Mouse (Mus musculus): ENCODE measurements around the gene Alyref. TPM values are rescaled to one million over a fixed set of nuclear protein-coding genes. Genes with fewer than 3 reads are reported as not detected.
"Not testable (repeated sequence)": the region's sequence is repeated elsewhere in the genome, so short reads cannot be mapped to it uniquely, and the experiment has no call there.

Gene Alyref
- total RNA-seq, 2 experiments from 2014 or later = 65.4 to 72.9 TPM

DNA sequence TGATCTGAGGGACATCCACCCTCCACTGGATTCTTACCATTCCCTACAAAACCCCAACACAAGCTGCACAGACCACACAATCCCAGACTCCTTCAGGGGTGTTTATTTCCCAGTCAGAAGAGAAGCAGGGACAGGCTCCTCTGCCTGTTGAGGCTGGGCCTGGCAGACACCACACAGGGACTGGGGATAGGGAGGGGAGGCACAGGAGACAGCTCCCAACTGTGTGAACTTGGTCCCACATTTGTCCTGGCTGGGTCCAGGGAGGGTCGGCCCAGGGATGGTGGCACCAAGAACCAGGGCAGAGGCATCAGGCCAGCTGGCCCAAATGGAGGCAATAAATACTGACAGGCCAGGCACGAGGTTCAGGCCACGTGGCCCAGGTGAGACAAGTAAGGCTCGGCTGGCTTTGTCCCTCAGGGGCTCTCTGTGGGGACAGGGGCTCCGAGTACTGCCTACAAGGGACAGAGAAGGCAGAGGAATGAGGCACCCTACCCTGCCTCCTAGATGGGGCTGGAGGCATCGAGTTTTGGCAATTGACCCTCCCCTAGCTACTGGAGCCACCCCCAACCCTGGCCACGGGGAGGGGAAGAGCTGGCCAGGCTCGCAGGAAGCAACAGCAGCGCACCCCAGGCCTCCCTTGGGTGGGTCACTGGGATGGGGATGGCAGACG lies 20.0 kb downstream of the Alyref start:
- no peak for DNase-seq (ENCODE audit: low spot score in 2 of 2)
- intact Hi-C loops (cut with DNase I) = no loop called here

DNA sequence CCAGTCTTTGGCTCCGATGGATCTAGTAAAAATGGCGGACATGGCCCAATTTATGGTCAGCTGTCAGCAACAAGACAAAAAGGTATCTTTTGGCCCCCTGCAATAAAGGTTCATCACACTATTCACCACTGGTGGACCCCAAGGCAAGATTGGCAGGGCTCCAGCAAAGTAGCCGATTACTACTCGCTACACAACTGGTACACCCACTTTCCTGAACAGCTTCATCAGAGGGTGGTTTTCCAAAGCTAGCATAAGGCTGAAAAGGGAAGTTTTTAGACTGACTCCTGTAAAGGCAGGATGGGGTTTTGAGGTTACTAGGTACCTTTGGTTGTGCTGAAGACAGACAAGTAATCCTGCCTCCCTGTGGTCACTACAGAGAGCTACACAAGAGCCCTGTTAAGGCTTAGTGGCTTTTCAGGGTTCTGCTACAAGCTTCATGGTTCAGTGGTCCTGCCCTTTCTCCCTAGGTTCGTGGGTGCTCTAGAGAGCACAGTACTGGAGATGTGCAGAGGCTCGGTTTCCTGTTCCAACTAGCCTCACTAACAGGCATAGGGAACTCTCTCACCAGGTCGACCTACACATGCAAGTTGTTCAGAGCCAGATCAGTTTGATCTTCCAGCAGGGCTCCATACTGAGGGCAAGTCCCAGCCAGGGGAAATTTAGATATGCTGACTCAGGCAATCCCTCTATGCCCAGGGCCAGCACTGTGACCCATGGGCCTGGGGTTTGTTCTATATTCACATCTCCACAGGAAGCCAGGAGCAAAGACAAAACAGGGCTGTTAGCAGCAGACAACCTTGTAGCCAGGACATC lies 20.7 kb downstream of the Alyref start:
- no peak for DNase-seq (ENCODE audit: low spot score in 2 of 2)
- intact Hi-C loops (cut with DNase I) = no loop called here

DNA sequence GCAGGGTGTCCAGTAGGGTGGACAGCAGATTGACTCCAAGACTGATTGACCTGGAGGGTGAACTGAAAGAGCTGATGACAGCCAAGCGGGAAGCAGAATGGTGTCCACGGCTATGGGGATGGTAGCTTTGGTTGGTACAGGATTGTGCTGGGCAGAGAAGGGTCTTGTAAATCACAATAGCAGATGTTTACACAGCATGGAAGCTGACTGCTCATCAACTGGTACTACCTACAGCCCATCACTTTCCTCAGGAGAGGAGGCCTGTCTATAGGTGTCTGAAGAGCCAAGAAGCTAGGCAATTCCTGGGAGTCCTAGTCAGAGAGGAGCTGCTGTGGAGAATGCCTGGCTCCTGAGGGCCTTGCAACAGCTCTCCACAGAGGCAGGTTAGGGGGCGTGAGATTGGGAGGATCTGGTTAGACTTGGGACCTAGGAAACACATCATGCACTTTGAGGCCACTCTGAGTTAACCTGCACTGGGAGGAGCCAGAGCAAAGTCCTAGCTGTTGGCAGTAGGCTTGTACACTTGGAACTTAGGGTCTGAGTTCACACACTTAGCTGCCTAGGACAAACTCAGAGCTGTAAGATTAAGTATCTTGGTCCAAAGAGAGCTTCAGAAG lies 21.7 kb downstream of the Alyref start:
- intact Hi-C loops (cut with DNase I) = no loop called here
- no peak for DNase-seq (ENCODE audit: low spot score in 2 of 2)

DNA sequence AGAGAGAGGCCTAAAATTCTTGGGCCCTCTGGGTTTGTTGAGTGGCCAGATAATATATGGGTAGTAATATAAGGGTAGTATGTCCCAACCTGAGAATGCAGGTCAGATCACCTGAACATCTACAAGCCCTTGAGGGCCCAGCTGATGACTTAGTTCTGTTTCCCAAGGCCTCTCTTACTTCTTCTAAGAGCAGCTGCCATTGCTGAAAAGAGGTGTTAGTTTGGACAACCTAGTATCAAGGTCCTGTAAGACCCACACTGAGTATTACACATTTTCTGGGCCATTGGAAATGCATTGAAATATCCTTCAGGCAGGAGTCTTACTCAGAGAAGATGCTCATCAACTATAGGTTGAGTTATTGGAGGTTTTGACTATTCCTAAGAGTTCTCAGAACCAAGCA lies 22.2 kb downstream of the Alyref start:
- no peak for DNase-seq (ENCODE audit: low spot score in 2 of 2)
- intact Hi-C loops (cut with DNase I) = no loop called here

DNA sequence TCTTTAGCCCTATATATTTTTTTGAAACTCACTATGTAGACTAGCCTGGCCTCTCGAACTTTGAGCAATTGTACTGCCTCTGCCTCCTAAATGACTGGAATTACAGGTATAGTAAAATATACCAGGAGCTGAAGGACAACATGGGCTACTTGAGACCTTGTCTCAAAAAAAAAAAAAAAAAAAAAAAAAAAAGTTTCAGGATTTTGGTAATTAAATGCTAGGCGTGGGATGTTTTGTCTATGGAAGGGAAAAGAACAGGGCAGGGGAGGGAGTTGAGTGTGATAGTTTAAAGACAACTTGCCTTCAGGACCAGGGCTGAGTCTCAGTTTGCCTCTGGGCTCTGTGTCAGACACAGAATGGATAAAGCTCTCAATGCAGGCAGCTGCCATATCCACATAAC lies 23.1 kb downstream of the Alyref start:
- intact Hi-C loops (cut with DNase I) = no loop called here
- no peak for DNase-seq (ENCODE audit: low spot score in 2 of 2)

DNA sequence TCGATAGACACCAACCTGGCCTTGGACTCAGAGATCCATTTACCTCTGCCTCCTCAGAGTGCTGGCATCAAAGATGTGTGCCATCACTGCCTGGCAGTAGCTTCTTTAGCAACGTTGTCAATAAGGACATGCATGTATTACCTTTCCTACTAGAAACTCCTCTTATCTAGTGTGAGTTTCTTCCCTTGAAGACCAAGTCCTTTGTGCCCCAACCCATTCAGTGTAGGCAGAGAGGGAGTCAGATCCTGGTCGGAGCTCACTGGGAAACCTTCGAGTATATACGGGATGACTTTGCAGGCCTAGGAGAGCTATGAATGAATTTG lies 23.9 kb downstream of the Alyref start:
- intact Hi-C loops (cut with DNase I) = loop anchor here (5.0 kb wide), 1 partner anchor 57 kb away; no protein-coding TSS in a partner anchor
- no peak for DNase-seq (ENCODE audit: low spot score in 2 of 2)

DNA sequence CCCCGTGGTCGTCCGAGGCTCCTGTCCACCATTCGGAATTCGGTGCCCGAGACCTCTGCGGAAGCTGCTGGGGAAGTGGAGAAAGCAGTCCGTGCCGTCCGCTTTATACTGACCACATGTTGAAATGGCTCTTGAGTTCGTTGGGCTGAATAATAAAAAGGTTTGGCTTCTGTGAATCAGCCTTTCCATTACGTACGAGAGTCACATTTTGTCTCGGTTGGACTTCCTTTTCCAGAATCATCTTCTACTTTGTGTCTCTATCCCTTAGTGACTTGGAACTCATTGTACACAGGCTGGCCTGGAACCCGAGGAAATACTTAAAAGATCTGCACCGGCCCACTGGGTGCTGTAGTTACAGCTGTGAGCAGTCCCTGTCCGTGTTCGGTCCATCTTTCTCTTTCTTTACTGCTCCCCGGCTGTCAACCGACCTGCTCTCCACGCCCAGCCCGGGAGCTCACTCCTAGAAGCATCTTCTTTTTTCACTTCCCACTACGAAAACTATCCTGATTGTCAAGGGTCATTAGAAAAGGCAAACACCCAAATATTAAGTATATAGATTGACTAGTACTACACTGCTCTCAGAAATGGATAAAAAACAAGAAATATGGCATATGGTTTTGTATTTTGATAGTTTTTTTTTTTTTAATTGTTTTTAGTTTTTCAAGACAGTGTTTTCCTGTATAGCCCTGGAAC lies 24.4 kb downstream of the Alyref start:
- intact Hi-C loops (cut with DNase I) = loop anchor here (5.0 kb wide), 1 partner anchor 56 kb away; no protein-coding TSS in a partner anchor
- no peak for DNase-seq (ENCODE audit: low spot score in 2 of 2)

DNA sequence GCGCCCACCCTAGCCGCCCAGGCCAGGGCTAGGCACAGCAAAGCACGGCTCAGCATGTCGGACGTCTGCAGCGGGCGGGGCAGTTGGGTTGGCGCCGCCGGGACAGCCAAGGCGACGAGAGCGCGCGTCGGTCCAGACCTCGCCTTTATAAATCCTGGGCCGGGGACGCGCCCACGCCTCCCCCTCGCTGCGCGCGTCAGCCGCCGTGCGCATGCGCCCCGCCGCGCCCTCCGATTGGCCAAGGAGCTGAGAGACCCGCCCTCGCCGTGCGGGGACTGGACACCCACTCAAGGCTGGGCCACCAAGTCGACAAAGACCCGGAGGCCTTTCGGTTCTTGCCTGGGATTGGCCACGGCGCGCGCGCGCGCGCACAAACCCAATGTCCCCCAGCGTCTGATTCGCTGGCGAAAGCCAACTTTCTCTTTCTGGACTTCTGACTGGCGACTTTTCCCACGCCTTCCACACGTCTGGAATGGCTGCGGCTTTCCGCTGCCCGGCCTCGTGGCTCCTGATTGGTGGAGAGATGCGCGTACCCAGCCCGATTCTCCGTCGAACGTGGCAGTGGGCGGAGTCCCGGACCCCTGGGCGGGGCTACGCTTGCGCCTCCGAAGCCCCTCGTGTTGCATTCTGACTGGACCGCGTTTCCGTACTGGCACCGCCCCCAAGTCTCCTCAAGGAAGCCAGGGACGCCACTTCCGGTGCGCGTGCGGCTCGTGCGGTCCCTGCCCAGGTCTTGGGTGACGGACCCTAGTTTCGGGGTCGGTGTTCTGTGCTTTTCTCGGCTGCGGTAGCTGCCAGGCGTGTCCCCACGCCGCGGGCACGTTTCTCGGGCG lies 25.2 kb downstream of the Alyref start, which contains the start of gene P4hb:
Gene P4hb (minus strand): TSS at position 502 of the 833 bp plus-strand sequence.
- intact Hi-C loops (cut with DNase I) = loop anchor here (5.0 kb wide), 1 partner anchor 56 kb away; no protein-coding TSS in a partner anchor
- DNase-seq (ENCODE audit: low spot score in 2 of 2) = peak; percentile 100

DNA sequence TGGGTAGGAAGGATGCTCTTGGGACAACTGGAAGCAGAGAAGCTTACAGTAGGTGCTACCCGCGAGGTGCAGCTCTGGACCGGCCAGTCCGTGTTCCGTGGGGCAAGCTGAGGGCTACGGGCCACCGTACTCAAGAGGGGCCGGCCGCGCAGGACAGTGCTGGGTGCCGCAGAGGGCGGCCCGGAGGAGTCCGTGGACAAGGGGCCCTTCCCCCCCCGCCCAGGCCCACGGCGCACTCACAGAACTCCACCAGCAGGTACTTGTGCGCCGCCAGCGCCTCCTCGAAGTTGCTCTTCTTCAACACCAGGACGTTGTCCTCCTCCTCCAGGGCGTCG lies 25.8 kb downstream of the Alyref start:
- DNase-seq (ENCODE audit: low spot score in 2 of 2) = no peak
- intact Hi-C loops (cut with DNase I) = loop anchor here (5.0 kb wide), 1 partner anchor 55 kb away; no protein-coding TSS in a partner anchor

DNA sequence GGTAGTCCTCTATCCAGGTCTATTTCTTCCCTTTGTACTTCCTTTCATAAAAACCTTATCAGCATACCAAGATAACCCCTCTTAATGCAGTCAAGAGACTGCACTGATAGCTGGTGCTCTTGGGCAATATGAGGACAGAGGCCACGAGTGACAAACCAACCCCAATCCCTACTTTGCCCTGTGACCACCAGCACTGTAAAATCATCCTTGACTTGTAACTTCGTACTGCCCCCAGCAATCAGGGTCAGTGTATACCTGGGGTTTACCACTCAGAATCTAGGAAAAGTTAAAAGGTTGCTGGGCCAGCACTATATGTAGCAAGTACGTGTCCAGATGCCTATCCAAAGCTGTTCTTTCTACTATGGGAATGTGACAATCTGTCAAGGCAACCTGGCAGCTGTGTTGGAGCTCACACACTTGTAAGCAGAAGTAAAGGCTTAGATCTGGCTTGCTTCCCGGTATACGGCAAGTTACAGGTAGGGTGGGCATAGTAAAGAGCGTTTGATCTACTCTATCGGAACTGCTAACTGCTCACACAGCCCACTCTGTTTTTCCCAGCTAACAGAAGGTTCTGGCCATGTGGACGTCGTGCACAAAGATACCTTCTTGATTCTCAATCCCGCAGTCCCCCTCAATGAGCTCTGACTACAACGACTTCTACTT lies 26.3 kb downstream of the Alyref start:
- intact Hi-C loops (cut with DNase I) = loop anchor here (5.0 kb wide), 1 partner anchor 55 kb away; no protein-coding TSS in a partner anchor
- DNase-seq (ENCODE audit: low spot score in 2 of 2) = no peak

DNA sequence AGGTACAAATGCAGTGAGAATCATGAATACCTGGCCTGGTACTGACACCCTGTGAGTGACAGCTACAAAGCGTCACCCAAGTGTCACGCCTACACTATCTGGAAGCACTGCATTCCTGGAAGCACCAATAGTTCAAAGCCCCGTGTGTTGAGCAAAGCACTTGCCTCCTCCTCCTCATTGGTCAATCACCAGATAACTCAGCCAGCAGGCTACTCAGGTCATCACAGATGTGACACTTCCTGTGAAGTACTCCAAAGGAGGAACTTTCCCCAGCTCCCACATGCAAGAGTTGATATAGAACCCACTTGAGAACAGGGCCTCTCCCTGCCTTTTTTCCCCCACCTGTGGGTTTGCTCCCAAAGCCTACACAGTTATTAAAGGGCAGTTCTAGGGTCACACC lies 27.0 kb downstream of the Alyref start:
- DNase-seq (ENCODE audit: low spot score in 2 of 2) = no peak
- intact Hi-C loops (cut with DNase I) = loop anchor here (5.0 kb wide), 1 partner anchor 54 kb away; no protein-coding TSS in a partner anchor

DNA sequence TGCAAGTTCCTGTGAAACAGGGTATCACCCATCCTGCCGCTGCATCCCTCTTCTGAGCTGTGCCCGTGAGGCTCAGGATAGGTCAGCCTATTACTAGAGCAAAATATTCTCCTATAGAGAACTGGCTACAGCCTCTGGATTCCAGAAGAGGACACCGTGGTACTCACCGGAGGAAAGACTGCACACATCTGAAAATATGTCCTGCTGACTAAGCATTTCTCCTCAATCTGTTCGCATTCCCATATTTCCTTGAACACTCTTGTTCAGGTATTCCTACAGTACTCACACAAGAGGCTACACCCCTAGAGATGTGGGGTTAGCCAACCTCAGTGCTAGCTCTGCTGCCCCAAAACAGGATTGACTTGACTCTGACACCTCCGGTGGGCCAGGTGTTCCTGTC lies 29.8 kb downstream of the Alyref start:
- DNase-seq (ENCODE audit: low spot score in 2 of 2) = no peak
- intact Hi-C loops (cut with DNase I) = no loop called here

DNA sequence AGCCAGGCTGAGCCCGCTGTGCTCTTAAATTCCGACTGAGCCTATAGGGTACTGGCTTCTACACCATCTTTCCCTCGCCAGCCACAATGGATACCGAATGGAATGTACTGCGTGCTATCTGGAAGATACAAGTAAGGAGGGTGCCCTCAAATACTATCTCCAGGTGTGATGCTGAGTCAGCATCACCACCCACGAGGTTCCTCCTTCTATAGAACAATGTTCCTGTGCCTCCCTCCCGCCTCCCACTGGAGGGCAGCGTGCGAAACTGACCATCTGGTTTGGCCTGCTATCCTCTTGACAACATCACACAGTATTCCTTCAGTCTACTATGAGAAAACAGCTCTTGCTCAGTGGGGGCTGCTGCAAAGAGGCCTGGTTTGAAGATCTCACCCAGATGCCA lies 33.1 kb downstream of the Alyref start:
- intact Hi-C loops (cut with DNase I) = no loop called here
- DNase-seq (ENCODE audit: low spot score in 2 of 2) = no peak

DNA sequence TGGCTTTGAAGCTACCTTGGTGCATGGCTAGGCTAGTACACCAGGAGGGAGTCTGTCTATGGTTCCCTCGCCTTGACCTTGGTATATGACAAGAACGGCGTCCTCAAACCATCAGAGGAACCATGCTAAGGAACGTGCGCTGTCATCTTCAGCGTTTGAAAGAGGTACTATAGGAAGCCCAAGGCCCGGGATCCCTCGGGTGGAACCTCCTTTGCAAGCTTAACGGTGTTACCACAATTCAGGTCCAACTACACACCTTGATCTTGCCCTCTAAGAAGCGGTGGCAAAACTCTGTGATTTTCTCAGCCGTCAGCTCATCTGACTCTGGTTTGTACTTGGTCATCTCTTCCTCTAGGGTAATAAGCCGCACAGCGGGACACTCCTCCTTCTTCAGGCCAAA lies 35.2 kb downstream of the Alyref start:
- intact Hi-C loops (cut with DNase I) = no loop called here
- no peak for DNase-seq (ENCODE audit: low spot score in 2 of 2)

DNA sequence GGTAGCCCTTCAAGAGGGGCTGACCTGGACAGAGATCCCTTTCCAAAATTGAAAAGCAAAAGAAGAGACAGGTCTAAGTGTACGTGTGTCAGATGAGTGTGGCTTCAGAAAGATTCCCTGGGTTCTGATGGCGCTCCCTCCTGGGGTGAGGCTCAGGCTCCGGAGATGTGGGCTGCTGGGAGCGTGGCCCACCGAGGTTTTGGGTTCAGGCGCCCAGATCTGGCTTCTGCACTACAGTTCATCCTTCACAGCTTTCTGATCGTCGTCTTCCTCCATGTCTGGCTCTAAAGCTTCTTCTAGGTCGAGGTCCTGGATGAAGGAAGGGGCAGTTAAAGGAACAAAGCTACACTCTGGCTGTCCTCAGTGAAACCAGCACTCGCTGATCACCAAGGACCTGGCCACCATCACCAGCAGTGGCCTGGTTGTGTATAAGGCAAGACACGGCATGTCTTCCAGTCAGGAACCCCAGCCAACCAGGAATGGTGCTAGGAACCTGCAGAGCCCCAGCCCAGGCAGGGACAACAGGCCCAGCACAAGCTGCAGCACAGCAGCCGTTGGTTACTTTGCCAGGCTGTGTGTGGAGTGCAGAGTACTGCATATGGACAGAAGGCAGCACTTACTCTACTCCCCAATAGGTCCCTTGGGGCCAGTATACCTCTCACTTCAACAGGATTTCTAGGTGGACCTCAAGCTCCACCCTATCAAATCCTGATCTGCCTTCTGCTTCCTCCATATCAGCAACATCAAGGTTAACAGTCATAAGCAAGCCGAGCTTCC lies 37.0 kb downstream of the Alyref start:
- no peak for DNase-seq (ENCODE audit: low spot score in 2 of 2)
- intact Hi-C loops (cut with DNase I) = no loop called here

DNA sequence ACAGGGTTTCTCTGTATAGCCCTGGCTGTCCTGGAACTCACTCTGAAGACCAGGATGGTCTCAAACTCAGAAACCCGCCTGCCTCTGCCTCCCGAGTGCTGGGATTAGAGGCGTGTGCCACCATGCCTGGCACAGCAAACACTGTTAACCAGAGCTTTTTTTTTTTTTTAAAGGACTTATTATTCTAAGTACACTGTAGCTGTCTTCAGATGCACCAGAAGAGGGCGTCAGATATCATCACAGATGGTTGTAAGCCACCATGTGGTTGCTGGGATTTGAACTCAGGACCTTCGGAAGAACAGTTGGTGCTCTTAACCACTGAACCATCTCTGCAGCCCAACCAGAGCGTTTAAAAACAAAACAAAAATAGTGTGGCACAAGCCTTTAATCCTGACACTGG lies 39.3 kb downstream of the Alyref start:
- DNase-seq (ENCODE audit: low spot score in 2 of 2); intact Hi-C loops (cut with DNase I): not testable (repeated sequence)

DNA sequence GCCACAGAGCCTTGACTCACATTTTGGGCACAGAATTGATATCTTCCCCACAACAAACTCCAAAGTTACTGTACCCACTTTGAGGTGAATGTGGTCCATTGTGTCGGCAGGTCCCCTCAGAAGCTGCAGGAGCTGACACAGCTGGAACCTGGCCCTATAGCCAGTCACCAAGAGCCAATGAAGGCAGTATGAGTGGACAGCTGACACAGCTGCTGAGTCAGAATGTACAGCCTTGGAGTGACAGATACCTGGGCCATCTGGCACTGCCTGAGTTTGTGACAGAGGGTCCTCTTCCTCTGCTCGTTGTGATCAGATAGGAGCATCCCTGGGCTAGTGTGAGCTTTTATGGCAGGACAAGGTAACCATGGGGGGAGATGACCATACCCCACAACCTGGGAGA lies 42.9 kb downstream of the Alyref start:
- intact Hi-C loops (cut with DNase I) = no loop called here
- DNase-seq (ENCODE audit: low spot score in 2 of 2) = no peak

DNA sequence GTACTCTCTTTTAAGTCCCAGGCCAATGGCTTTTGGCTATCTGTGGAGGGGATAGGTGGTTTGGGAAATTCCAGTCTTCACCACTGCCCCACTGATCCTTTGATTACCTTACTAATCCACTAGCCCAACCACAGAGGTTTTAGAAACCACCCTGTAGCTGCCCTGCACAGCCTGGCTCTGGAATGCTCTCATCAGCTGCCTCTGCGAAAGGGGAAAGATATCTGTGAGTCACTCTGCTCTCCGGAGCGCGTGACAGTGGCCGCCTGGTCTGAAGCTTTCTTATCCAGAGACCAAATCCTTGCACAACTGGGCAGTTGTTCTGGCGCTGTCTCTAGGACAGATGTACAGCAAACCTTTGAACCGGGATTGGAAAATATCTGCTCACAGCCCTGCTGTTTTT lies 43.3 kb downstream of the Alyref start:
- intact Hi-C loops (cut with DNase I) = no loop called here
- no peak for DNase-seq (ENCODE audit: low spot score in 2 of 2)
